Mouse (Mus musculus) lung, postnatal 0 days (tissue): Measurements from ENCODE around the gene Ggn.

Experiments used
- CTCF ChIP-seq: IDR thresholded peaks from 2 replicates; pipeline ENCODE4 v1.5.1; 2016; ENCODE audit warnings: antibody characterized with exemption, mild to moderate bottlenecking
- EP300 ChIP-seq: IDR thresholded peaks from 2 replicates; pipeline ENCODE4 v1.6.1; 2016; ENCODE audit warnings: antibody characterized with exemption, mild to moderate bottlenecking, control low read depth

DNA sequence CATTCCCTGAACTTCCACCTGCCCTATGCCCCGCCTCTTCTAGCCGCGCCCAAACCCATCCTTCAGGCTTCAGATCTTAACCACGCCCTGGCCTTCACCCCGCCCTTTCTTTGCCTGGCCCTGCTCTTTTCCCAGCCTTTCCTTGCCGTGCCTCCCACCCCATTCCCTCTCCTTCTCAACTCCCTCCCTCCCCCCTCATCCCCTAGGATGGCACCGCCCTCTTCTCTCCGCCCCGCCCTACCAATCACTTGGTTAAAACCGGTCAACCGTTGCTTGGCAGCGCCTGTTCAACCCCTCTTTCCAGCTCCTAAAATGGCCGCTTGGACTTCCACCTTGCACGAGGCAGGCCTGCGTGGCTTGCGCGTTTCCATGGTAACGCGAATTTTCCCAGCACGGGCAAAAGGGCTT lies 43.7 kb downstream of the Ggn start, which contains the start of gene Catsperg1:
- TF ChIP-seq CTCF (no peak), EP300 (no peak)
